Mouse (Mus musculus): ENCODE data around the gene Psma5. TPM values are rescaled to one million over a fixed set of nuclear protein-coding genes. Genes with fewer than 3 reads are reported as not detected.

Psma5 gene
- polyA plus RNA-seq, 1 experiment: 86.3 TPM

Other genes starting within 250 kb of the Psma5 start
- gene Gstm1, start 239.0 kb upstream of the Psma5 start, polyA plus RNA-seq (2012; rRNA removed): 109 and 157 TPM in 2 replicates
- gene Gstm4, start 212.0 kb upstream of the Psma5 start, polyA plus RNA-seq (2012; rRNA removed): 9.9 and 10.0 TPM in 2 replicates
- gene Ampd2, start 170.3 kb upstream of the Psma5 start, polyA plus RNA-seq (2012; rRNA removed): 82.4 and 101 TPM in 2 replicates
- 1.6 and 2.1 TPM in 2 replicates for gene Gnat2, start 164.1 kb upstream of the Psma5 start, polyA plus RNA-seq (2012; rRNA removed)
- gene Gnai3, start 110.8 kb upstream of the Psma5 start, polyA plus RNA-seq (2012; rRNA removed): 35.7 and 47.2 TPM in 2 replicates
- 0.04 TPM in 2 replicates for gene Gpr61, start 102.0 kb upstream of the Psma5 start, polyA plus RNA-seq (2012; rRNA removed)
- gene Amigo1, start 70.6 kb upstream of the Psma5 start, polyA plus RNA-seq (2012; rRNA removed): 7.3 and 11.9 TPM in 2 replicates
- gene Cyb561d1, start 55.7 kb upstream of the Psma5 start, polyA plus RNA-seq (2012; rRNA removed): 9.9 and 10.8 TPM in 2 replicates
- gene Atxn7l2, start 46.0 kb upstream of the Psma5 start, polyA plus RNA-seq (2012; rRNA removed): 6.2 and 7.2 TPM in 2 replicates
- 1.7 and 2.3 TPM in 2 replicates for gene Sypl2, start 30.3 kb upstream of the Psma5 start, polyA plus RNA-seq (2012; rRNA removed)
- gene Sort1, start 27.2 kb downstream of the Psma5 start, polyA plus RNA-seq (2012; rRNA removed): 52.4 and 52.6 TPM in 2 replicates
- not detected in 2 replicates for gene Mybphl, start 108.0 kb downstream of the Psma5 start, polyA plus RNA-seq (2012; rRNA removed)
- 7.0 and 7.7 TPM in 2 replicates for gene Psrc1, start 126.9 kb downstream of the Psma5 start, polyA plus RNA-seq (2012; rRNA removed)
- gene Celsr2, start 158.6 kb downstream of the Psma5 start, polyA plus RNA-seq (2012; rRNA removed): 1.8 and 2.2 TPM in 2 replicates
- gene Sars, start 188.3 kb downstream of the Psma5 start, polyA plus RNA-seq (2012; rRNA removed): 40.1 and 40.6 TPM in 2 replicates

All from large intestine, adult 2 months (tissue).